Mouse (Mus musculus): ENCODE results near the gene Edem3. TPM values are rescaled to one million over a fixed set of nuclear protein-coding genes. Genes with fewer than 3 reads are reported as not detected.
"Not testable (repeated sequence)": the region's sequence is repeated elsewhere in the genome, so short reads cannot be mapped to it uniquely, and the experiment has no call there.

Gene Edem3
- total RNA-seq, 4 experiments from 2014 or later: 17.8 to 25.5 (median 20.7) TPM

DNA sequence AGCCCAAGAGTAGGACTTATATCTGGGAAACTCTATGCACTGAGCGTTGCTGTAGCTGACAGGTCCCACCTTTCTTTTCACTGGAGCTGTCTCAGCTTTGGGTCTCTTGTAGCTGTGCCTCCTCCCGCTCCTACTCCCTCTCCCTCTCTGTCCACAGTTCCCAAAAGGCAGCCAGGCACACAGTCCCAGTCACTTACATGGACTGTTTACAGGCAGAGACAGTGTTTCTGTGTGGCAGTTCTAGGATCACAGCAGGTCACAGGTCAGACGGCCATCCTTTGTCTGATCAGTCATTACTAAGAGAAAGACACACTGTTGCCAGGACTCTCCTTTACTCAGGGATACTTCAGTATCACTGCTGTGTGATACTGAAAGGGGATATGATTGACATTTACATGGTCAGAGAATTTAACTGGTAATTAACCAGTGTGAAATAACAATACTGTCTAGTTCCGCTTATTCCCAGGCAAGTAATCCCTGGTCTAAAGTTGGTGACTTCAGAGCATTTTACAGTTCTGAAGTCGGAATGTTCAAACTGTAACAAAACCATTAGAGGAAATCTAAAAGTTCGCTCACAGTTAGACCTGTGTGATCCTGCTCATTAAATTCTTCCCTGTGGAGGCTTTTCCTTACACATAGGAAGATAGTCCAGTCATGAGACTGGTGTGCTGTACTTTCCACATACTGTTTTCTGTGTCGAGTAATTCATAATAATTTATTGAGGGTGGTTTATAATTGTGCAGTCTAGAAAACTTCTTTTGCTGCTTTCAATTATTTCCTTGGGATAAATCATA lies 55.7 kb downstream of the Edem3 start:
- DNase-seq (ENCODE audit: low spot score in 2 of 2): no peak

DNA sequence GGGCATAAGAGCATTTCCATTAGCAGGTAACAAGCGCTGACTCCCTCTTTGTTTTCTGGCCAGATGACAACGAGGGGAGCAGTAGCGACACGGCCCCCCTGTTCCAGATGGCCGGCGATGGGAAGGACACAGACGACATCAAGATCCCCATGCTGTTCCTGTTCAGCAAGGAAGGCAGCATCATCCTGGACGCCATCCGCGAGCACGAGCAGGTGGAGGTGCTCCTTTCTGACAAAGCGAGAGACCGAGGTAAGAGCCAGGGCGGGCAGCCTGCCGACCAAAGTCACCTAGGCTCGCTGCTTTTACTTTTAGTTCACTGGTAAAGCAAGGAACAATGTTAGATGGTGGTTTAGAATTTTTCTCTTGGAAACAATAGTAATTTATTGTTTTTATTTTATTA lies 56.3 kb downstream of the Edem3 start:
- no peak for DNase-seq (ENCODE audit: low spot score in 2 of 2)

DNA sequence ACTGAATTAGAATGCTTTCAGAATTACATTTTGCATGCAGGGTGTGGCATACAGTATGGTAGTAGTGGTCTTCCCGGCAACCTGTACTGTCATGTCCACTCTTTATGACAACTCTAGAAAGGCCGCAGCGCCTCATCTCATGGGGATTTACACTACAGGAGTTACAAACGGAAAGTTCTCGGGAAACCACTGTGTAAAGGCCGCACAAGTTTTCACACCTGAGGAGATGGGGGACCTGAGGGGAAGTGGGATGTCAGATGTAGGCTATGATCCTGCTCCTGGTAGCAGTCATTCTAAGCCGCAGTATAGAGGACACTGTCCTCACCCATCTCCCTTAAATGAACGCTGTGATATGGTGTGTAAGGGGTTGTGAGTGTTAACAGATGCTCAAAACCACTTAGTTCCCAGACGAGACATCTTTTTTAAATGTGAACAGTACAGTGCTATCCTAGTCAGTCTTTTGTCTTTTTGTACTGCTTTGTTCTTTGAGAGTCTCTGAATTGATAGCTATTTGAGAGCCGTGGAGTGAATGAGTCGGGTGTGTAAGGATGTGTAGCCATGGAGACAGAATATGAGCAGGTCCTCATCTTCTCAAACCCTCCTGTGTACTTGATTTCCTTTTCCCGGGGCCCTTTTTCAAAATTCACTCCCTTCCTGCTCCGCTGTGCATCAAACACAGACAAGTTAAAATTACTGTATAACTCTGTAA lies 57.0 kb downstream of the Edem3 start:
- no peak for DNase-seq (ENCODE audit: low spot score in 2 of 2)

DNA sequence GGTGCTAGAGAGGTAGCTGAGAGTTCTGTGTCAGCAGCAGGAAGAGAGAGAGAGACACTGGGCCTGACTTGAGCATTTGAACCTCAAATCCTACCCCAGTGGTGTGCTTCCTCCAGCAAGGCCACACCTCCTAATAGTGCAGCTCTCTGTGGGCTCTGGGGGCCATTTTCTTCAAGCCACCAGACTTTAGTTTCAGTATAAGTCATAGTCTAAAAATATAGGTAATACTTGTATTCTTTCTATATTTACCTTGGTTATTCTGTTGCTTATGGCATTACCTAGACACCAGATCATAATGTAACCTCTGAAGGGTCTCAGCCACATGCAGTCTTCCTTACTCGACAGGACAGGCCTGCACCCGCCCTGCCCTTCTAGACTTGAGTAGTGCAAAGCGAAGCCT lies 60.9 kb downstream of the Edem3 start:
- no peak for DNase-seq (ENCODE audit: low spot score in 2 of 2)

DNA sequence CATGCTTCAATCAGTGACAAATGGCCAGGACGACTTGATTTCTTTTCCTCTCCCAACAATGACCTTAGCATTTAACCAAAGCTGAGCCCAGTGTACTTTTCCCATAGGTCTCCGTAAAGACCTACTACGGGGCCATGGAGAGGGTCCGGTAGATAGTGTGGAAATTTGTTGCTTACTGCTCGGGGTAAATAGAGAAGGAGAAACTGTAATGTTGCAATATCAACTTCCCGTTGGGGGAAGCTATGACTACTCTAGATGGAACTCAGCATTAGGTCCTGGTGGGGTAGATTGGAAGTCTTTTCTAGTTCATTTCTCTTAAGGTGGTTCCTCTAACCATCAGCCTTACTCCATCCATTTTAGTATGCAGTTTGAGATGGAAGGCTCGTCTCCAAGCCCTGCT lies 64.0 kb downstream of the Edem3 start:
- DNase-seq (ENCODE audit: low spot score in 2 of 2): no peak

DNA sequence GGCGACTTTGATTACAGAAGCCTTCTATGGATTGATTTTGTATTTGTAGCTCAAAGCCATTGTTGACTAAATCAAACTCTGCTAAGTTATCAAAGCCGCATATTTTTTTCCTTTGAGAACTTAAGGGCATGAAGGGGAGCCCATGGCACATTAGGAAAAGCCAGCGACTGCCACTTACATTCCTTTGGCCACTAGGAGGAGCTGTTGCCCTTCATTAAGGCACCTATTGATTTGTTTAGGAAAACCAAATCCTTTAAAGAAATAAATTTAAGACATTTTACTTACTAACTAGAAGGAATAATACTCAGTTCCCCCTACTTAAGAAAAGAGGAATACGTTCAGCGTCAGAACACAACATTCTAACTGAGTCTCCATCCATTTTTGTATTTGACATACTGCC lies 65.3 kb downstream of the Edem3 start:
- no peak for DNase-seq (ENCODE audit: low spot score in 2 of 2)

DNA sequence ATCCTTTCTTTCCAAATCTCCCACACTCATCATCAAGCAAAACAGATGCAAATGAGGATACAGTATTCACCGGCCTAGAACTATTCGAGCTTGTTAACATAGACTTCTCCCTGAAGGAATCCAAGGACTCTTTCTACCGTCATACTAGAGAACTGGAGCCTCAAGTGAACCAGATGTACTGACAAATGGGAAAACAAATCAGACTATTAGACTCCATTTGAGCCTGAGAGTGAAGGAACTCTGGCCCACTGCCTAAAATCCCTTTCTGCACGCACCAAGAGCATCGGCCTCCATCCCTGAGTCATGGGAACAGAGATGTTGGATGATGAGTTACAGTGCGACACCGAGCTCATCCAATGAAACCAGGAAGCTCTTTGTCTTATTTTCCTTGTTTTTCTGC lies 69.9 kb downstream of the Edem3 start:
- no peak for DNase-seq (ENCODE audit: low spot score in 2 of 2)

DNA sequence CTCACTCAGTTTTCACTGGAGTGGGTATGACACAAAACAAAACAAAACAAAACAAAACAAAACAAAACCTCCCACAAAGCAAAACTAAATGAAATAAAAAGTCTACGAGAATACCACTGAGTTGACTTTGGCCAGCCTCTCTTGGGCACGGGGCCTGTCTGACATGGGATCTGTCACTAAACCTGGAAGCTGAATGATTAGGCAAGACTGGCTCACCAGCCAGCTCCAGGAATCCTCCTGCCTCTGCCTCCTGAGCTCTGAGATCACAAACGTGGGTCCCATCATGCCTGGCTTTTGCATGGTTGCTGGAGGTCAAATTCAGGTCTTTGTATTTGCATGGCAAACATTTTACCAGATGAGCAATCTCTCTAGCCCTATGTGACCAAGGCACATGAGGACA lies 76.6 kb downstream of the Edem3 start:
- DNase-seq (ENCODE audit: low spot score in 2 of 2): no peak

DNA sequence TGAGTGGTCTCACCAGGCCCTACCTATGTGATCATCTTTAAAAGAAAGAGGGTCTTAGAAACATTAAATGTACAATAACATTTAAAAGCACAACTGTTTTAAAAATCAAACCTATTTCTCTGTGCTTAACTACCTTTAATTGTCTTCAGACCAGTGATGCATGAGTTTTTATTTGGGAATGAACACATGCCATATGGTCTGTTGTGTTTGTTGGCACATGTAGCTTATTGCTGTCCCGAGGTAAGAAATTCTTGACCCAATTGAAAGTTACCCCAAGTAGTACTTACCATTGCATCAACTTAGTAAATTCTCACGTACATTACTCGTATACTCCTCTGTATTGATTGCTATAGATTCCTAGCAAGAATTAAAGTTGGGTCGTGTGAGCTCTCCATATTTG lies 80.1 kb downstream of the Edem3 start:
- no peak for DNase-seq (ENCODE audit: low spot score in 2 of 2)

DNA sequence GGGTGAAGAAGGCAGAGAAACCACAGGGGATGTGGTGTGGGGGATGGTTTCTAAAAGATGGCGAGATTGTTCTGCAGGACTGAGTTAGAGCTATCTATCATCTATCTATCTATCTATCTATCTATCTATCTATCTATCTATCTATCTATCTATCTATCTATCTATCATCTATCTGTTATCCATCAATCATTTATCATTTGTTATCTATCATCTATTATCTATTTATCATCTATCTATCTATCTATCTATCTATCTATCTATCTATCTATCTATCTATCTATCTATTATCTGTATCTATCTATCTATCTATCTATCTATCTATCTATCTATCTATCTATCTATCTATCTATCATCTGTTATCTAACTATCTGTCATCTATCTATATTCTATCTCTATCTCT lies 85.2 kb downstream of the Edem3 start:
- DNase-seq (ENCODE audit: low spot score in 2 of 2): not testable (repeated sequence)

DNA sequence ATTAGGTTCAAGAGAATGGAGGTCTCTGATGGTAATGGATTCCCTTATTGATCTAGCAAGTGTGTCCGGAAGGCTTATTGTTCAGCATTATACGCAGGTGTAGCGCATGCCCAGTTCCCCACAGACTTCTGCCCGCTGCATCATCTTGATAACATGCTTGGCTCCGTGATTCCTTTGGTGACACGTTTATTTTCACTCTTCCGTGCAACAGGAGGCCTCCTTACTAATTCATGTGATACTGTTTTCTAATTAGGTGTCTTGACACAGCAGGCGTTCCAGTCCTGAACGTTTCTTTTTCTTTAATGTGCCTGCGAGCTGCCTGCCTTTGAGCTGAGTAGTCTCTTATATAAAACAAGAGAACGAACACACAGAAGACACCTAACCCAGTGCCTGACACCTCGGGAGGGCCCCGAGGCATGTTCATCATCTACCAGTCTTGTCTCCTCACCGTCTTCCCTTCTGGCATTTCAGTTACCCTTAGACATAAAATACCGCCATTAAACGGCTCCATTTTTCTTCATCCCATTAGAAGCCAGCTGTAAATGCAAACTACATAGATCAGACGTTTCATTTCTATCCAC lies 90.2 kb downstream of the Edem3 start:
- no peak for DNase-seq (ENCODE audit: low spot score in 2 of 2)

DNA sequence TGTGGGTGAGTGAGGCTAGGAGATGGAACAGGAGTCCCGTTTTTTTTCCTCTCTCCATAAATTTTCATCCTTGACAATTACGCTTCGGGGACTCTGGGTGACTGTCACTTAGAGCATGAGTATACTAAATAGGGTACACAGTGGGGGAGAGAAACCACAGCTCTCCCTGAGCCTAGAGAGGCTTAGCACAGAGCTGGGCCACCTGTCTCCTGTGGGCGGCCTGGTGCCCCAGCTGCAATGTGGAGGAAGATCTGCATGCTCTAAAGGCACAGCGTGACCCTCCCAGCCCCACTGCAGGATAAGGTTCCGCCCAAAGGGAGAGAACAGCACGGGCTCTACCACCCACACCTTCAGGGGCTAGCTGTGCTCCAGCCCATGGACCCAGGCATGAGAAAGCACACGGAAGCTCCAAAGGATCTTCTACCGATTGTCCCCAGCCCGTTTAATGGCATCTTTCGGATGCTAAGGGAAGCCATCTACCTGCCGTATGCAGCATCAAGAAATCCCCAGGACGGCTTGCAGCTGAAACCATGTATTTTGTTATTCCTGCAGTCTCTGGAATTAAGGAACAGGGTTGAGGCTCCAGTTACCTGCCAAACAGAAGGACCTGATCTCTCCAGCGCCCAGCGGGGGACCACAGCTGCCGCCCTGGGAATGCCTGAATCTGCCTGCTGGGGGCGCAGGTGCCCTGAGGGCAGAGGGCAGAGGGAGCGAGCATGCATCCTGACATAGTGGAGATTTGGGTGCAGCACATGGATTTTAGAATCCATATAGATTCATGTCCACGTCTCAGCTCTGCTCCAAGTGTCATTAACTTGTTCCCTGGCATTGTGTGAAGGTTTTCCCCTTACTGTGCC lies 91.0 kb downstream of the Edem3 start:
- DNase-seq (ENCODE audit: low spot score in 2 of 2): no peak

DNA sequence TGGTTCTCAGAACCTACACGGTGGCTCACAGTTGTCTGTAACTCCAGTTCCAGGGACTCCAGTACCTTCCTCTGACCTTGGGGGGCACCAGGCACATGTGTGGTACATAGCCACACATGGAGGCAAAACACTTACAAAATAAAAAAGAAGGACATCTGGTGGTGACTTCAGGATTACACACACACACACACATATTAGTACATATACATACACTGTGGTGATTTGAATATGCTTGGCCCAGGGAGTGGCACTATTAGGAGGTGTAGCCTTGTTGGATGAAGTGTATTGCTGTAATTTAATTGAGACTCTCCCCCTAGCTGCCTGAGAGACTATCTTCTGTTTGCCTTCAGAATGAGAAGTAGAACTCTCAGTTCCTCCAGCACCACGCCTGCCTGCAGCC lies 93.1 kb downstream of the Edem3 start:
- no peak for DNase-seq (ENCODE audit: low spot score in 2 of 2)

DNA sequence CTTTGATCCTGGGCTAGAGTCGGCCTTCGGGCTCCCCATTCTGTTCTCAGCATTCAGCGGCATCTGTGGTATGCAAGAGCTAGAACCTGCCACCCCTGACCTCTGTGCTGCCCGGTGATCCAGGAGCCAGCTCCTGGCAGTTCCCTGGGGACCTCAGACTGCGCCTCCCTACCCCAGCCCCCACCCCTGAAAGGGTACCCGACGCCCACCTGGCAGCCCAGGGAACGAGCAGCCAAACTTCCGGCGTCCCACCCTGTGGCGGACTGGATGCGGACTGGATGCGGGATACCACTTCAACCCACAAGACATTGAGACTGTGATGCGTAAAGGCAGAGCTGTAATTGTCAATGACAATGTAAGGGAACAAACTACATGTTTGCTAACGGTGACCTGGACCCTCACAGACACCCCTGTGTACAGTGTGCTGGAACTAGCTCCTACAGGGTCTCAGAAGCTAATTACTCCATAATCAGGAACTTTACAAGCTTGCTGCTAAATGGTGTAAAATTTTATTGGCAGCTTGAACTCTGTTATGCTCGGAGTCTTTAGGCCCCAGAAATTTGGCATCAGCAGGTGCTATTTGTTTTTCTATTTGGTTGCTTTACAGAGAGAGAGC lies 94.9 kb downstream of the Edem3 start:
- no peak for DNase-seq (ENCODE audit: low spot score in 2 of 2)

DNA sequence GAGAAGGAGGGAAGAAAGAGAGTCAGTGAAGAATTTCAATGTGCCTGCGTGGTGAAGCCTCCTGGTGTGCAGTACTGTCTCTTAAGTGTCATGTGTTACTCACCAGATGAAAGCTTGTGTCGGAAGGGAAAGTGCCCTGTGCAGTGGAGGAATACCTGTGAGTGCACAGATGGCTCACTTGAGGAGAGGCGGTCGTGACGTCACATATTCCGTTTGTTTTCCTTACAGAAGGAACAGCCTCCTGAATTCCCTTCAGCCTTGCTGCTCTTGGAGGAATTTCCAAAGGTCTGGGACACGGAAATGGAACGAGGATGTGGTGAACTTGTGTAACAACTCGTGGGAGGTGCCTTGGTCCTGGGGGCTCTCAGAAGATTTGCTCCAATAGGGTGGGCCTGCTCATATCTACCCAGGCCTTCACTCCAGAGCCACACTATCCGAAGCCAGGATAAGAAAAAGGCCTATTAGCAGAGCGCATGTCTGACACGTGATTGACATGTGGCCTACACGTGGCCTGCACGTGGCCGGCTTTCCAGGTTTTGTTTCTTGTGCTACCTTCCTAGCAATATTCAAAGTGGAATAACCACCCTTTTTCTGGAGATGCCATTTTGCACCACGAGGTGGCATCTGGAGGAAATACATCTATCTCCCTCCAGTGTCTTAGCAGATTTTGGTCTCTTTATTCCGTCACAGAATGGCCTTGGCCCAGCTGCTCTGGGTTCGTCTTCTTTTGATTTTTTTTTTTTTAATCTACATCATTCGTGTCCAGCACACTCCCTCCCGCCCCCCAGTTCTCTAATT lies 96.1 kb downstream of the Edem3 start:
- DNase-seq (ENCODE audit: low spot score in 2 of 2): no peak

DNA sequence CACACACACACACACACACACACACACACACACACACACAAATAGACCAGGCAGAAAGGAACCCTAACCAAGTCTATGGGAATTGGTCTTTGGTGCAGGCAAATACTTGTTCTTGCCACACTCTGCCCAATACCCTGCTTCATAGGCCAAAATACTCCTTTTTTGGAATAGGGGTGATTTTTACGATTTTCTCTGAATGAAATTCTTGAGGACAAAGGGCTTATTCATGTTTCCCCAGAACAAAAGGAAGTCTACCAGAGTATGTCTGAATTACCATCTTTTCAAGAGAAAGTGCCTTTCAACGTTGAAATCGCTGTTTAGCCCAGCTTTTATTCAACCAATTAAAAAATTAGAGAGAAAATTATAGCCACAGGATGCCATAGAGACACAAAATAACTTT lies 96.8 kb downstream of the Edem3 start:
- DNase-seq (ENCODE audit: low spot score in 2 of 2): no peak

DNA sequence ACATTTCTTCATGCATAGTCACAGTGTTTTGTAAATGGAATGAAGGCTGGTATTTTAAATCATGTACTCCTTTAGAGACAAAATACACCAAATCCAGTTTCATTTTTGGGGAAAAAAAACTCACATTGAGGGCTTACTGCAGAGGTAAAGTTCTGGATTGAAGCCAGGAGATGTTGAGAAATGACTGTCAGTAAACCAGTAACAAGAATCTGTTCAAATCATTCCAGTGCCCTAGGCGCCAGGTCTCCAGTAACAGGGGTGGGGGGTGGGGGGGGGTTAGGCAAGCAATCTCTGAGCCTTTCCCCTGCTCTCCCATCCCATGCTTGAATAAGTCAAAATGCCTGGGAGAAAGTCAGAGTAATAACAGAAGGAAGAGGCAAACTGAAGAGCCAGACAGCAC lies 100.4 kb downstream of the Edem3 start:
- no peak for DNase-seq (ENCODE audit: low spot score in 2 of 2)

DNA sequence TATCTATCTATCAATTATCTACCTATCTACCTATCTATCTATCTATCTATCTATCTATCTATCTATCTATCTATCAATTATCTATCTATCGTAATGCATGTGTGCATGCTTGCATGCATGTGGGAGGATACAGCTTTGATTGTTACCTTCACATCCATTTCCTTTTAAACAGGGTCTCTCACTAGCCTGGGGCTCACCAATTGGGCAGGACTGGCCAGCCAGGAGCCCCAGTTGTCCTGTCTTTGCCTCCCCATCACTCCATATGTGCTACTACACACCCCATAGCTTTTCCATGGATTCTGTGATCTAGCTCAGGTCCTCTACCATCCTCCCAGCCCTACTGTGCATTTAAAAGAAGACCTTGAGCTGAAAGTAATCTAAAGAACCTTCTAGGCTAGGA lies 103.3 kb downstream of the Edem3 start:
- no peak for DNase-seq (ENCODE audit: low spot score in 2 of 2)

DNA sequence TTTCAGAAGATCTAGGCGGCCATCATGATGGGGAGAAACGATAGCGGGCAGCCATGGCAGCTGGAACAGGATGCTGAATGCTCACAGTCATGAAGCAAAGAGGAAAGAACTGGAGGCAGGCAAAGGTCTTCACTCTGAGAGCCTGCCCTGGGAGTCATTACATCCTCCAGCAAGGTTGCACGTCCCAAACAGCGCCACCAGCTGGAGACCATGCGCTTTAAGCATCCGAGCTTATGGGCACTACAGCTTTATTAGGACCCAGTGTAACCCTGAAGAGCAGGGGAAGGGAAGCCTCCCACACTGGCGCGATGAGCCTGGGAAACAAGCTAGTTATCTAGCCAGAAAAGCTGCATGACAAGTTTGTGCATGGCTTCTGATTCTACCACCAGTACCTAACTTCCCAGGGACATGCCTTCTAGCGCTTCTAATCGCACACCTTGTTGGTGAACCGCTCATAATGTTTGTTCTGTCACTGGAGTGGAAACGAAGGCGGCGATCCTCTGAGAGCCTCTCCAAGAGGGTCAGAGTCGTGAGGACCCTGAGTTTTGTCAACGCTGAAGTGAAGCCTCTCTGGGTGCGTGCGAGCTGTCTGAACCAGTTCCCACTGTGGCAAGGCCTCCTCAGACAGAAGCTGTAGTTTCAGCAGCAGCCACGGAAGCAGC lies 106.3 kb downstream of the Edem3 start:
- no peak for DNase-seq (ENCODE audit: low spot score in 2 of 2)

DNA sequence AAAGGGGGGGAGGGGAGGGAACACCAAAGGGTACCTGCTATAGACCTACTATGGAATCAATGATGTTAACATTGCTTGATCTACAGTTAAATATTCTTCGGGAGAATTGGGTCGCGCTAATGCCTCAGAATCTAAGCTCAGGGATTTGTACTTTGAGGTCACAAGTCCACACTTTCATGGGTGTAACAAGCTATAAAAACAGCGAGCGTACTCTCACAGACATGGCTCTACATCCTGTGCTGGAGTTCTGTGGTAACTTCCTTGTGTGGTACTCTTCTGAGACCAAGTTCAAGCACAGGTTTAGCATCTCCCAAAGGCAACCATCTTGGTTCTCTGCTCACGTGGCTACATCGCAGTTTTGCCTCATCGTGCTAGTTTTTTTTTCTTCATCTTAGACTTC lies 106.9 kb downstream of the Edem3 start:
- DNase-seq (ENCODE audit: low spot score in 2 of 2): no peak

Measured in gastrocnemius, adult 8-10 months (tissue).